Mouse (Mus musculus): ENCODE data around the gene Espn. TPM values are rescaled to one million over a fixed set of nuclear protein-coding genes. Genes with fewer than 3 reads are reported as not detected.

The Espn gene
- polyA plus RNA-seq (2014; fragmentation: Nextera tagmentation; extraction: Ambion mirVana): 0.19 TPM in 1 of 2 replicates, not detected in the other

- WGBS: under 1% methylated on average over 53 of the region's 57 CpGs
These were observed at the start of gene Espn for GRCm38 (mm10) chr4:152151966-152152544. Gene Espn, minus strand, starts transcription at chr4:152152371.

GRCm38 (mm10) chr4:152201492-152201891, 49.3 kb upstream of the Espn start:
- no peak overlapping the region for H3K27ac ChIP-seq (ENCODE audit: low read depth, low read length)
- no peak overlapping the region for H3K4me2 ChIP-seq (ENCODE audit: low read length)
- no peak for DNase-seq (ENCODE audit: low spot score)
- ATAC-seq: no peak
- no peaks in the 10 kb centered on the region; the same call in 1 of the 2 replicates for H3K4me1 ChIP-seq (ENCODE audit: control insufficient read depth, insufficient read depth, low read length)
- 80% methylated on average over 6 of the region's 6 CpGs for WGBS
- H3K36me3 ChIP-seq (ENCODE audit: control insufficient read depth, insufficient read depth, low read length): no peaks in the 10 kb centered on the region
- H3K9ac ChIP-seq (ENCODE audit: low read length): no peak overlapping the region
- H3K9me3 ChIP-seq (replicated peaks; ENCODE audit: control insufficient read depth, low read length): no peaks in the 10 kb centered on the region
- H3K27me3 ChIP-seq (replicated peaks; ENCODE audit: control insufficient read depth, insufficient read depth, low read length): no peaks in the 10 kb centered on the region
- H3K4me3 ChIP-seq (ENCODE audit: low read depth, low read length): no peak overlapping the region

More at GRCm38 (mm10) chr4:152151966-152152544, at the start of gene Espn:
- Histone ChIP-seq H3K4me1 (ENCODE audit: control insufficient read depth, insufficient read depth, low read length) (peaks cover 8% of the 10 kb centered on the region; the same call in 1 of the 2 replicates), H3K9ac (ENCODE audit: low read length) (0 out of 2 replicates have a peak within 1 kb of the TSS, but pooled peaks have one; percentile 5), H3K4me2 (ENCODE audit: low read length) (peak within 1 kb of the TSS; percentile 45), H3K27me3 (replicated peaks; ENCODE audit: control insufficient read depth, insufficient read depth, low read length) (peaks cover 46% of the 10 kb centered on the region), H3K27ac (ENCODE audit: low read depth, low read length) (no peak within 1 kb of the TSS), H3K36me3 (ENCODE audit: control insufficient read depth, insufficient read depth, low read length) (no peaks in the 10 kb centered on the region), H3K9me3 (replicated peaks; ENCODE audit: control insufficient read depth, low read length) (no peaks in the 10 kb centered on the region), H3K4me3 (ENCODE audit: low read depth, low read length) (peak within 1 kb of the TSS; percentile 22)
- peak; percentile 64 for DNase-seq (ENCODE audit: low spot score)
- peak; percentile 72 for ATAC-seq

- 74% methylated on average over 1 of the region's 1 CpGs for WGBS
- Histone ChIP-seq H3K9me3 (replicated peaks; ENCODE audit: control insufficient read depth, low read length) (no peaks in the 10 kb centered on the region), H3K27ac (ENCODE audit: low read depth, low read length) (no peak overlapping the region), H3K4me1 (ENCODE audit: control insufficient read depth, insufficient read depth, low read length) (no peaks in the 10 kb centered on the region; the same call in 1 of the 2 replicates), H3K9ac (ENCODE audit: low read length) (no peak overlapping the region), H3K36me3 (ENCODE audit: control insufficient read depth, insufficient read depth, low read length) (no peaks in the 10 kb centered on the region), H3K4me3 (ENCODE audit: low read depth, low read length) (no peak overlapping the region), H3K4me2 (ENCODE audit: low read length) (no peak overlapping the region), H3K27me3 (replicated peaks; ENCODE audit: control insufficient read depth, insufficient read depth, low read length) (no peaks in the 10 kb centered on the region)
- ATAC-seq: no peak
- DNase-seq (ENCODE audit: low spot score): no peak
These were observed 47.4 kb upstream of the Espn start for GRCm38 (mm10) chr4:152199617-152200016.

- no peak for ATAC-seq
- no peak for DNase-seq (ENCODE audit: low spot score)
- 85% methylated on average over 5 of the region's 5 CpGs for WGBS
- peaks cover 8% of the 10 kb centered on the region; the same call in 1 of the 2 replicates for H3K4me1 ChIP-seq (ENCODE audit: control insufficient read depth, insufficient read depth, low read length)
- no peak overlapping the region for H3K4me2 ChIP-seq (ENCODE audit: low read length)
- no peak overlapping the region for H3K4me3 ChIP-seq (ENCODE audit: low read depth, low read length)
- no peak overlapping the region for H3K9ac ChIP-seq (ENCODE audit: low read length)
- H3K9me3 ChIP-seq (replicated peaks; ENCODE audit: control insufficient read depth, low read length): no peaks in the 10 kb centered on the region
- H3K27ac ChIP-seq (ENCODE audit: low read depth, low read length): no peak overlapping the region
- H3K36me3 ChIP-seq (ENCODE audit: control insufficient read depth, insufficient read depth, low read length): no peaks in the 10 kb centered on the region
- H3K27me3 ChIP-seq (replicated peaks; ENCODE audit: control insufficient read depth, insufficient read depth, low read length): no peaks in the 10 kb centered on the region
These were observed 45.4 kb upstream of the Espn start for GRCm38 (mm10) chr4:152197545-152197944.

GRCm38 (mm10) chr4:152196276-152196675, 44.1 kb upstream of the Espn start:
- H3K4me1 ChIP-seq (ENCODE audit: control insufficient read depth, insufficient read depth, low read length): peaks cover 10% of the 10 kb centered on the region; the same call in 1 of the 2 replicates
- ATAC-seq: no peak
- no peak overlapping the region for H3K4me3 ChIP-seq (ENCODE audit: low read depth, low read length)
- no peak for DNase-seq (ENCODE audit: low spot score)
- no peaks in the 10 kb centered on the region for H3K27me3 ChIP-seq (replicated peaks; ENCODE audit: control insufficient read depth, insufficient read depth, low read length)
- H3K9ac ChIP-seq (ENCODE audit: low read length): no peak overlapping the region
- no peaks in the 10 kb centered on the region for H3K36me3 ChIP-seq (ENCODE audit: control insufficient read depth, insufficient read depth, low read length)
- H3K9me3 ChIP-seq (replicated peaks; ENCODE audit: control insufficient read depth, low read length): no peaks in the 10 kb centered on the region
- H3K4me2 ChIP-seq (ENCODE audit: low read length): no peak overlapping the region
- no peak overlapping the region for H3K27ac ChIP-seq (ENCODE audit: low read depth, low read length)
- 94% methylated on average over 8 of the region's 9 CpGs for WGBS

- H3K9me3 ChIP-seq (replicated peaks; ENCODE audit: control insufficient read depth, low read length): no peaks in the 10 kb centered on the region
- no peak overlapping the region for H3K9ac ChIP-seq (ENCODE audit: low read length)
- no peak for ATAC-seq
- H3K4me1 ChIP-seq (ENCODE audit: control insufficient read depth, insufficient read depth, low read length): peaks cover 14% of the 10 kb centered on the region; the same call in 1 of the 2 replicates
- no peak for DNase-seq (ENCODE audit: low spot score)
- no peak overlapping the region for H3K27ac ChIP-seq (ENCODE audit: low read depth, low read length)
- no peaks in the 10 kb centered on the region for H3K27me3 ChIP-seq (replicated peaks; ENCODE audit: control insufficient read depth, insufficient read depth, low read length)
- H3K4me3 ChIP-seq (ENCODE audit: low read depth, low read length): no peak overlapping the region
- no peak overlapping the region for H3K4me2 ChIP-seq (ENCODE audit: low read length)
- H3K36me3 ChIP-seq (ENCODE audit: control insufficient read depth, insufficient read depth, low read length): no peaks in the 10 kb centered on the region
- 86% methylated on average over 3 of the region's 3 CpGs for WGBS
These were observed 42.5 kb upstream of the Espn start for GRCm38 (mm10) chr4:152194476-152195175.

GRCm38 (mm10) chr4:152192569-152192968, 40.4 kb upstream of the Espn start:
- H3K9ac ChIP-seq (ENCODE audit: low read length): no peak overlapping the region
- peak overlapping the region; percentile 10; the same call in 1 of the 2 replicates for H3K27ac ChIP-seq (ENCODE audit: low read depth, low read length)
- H3K4me2 ChIP-seq (ENCODE audit: low read length): no peak overlapping the region
- peaks cover 14% of the 10 kb centered on the region; the same call in 1 of the 2 replicates for H3K4me1 ChIP-seq (ENCODE audit: control insufficient read depth, insufficient read depth, low read length)
- no peaks in the 10 kb centered on the region for H3K27me3 ChIP-seq (replicated peaks; ENCODE audit: control insufficient read depth, insufficient read depth, low read length)
- no peak overlapping the region for H3K4me3 ChIP-seq (ENCODE audit: low read depth, low read length)
- H3K9me3 ChIP-seq (replicated peaks; ENCODE audit: control insufficient read depth, low read length): no peaks in the 10 kb centered on the region
- DNase-seq (ENCODE audit: low spot score) (peak; percentile 56), ATAC-seq (no peak; the same call in 1 of the 2 replicates)
- no peaks in the 10 kb centered on the region for H3K36me3 ChIP-seq (ENCODE audit: control insufficient read depth, insufficient read depth, low read length)
- WGBS: 12% methylated on average over 4 of the region's 4 CpGs

GRCm38 (mm10) chr4:152190701-152191100, 38.5 kb upstream of the Espn start:
- WGBS: 80% methylated on average over 5 of the region's 5 CpGs
- Histone ChIP-seq H3K27me3 (replicated peaks; ENCODE audit: control insufficient read depth, insufficient read depth, low read length) (no peaks in the 10 kb centered on the region), H3K4me3 (ENCODE audit: low read depth, low read length) (no peak overlapping the region), H3K9me3 (replicated peaks; ENCODE audit: control insufficient read depth, low read length) (no peaks in the 10 kb centered on the region), H3K27ac (ENCODE audit: low read depth, low read length) (no peak overlapping the region), H3K4me2 (ENCODE audit: low read length) (no peak overlapping the region), H3K4me1 (ENCODE audit: control insufficient read depth, insufficient read depth, low read length) (peaks cover 25% of the 10 kb centered on the region), H3K9ac (ENCODE audit: low read length) (no peak overlapping the region), H3K36me3 (ENCODE audit: control insufficient read depth, insufficient read depth, low read length) (no peaks in the 10 kb centered on the region)
- ATAC-seq: no peak
- no peak for DNase-seq (ENCODE audit: low spot score)

Measured in forebrain, embryonic 14.5 days (tissue).